Mouse (Mus musculus): Measurements from ENCODE around the gene Kctd15.

- TF ChIP-seq CTCF (IDR thresholded peaks at IDR 0.05; ENCODE audit: low read depth) = no peak
- no peak for TF ChIP-seq EP300 (IDR thresholded peaks at IDR 0.05; ENCODE audit: low read depth)
Observed at GRCm38 (mm10) chr7:34685176-34685575, 28.6 kb upstream of the Kctd15 start.
